Comparison of ENCODE assay signal across 8 mouse cellular contexts in the genomic region with DNA sequence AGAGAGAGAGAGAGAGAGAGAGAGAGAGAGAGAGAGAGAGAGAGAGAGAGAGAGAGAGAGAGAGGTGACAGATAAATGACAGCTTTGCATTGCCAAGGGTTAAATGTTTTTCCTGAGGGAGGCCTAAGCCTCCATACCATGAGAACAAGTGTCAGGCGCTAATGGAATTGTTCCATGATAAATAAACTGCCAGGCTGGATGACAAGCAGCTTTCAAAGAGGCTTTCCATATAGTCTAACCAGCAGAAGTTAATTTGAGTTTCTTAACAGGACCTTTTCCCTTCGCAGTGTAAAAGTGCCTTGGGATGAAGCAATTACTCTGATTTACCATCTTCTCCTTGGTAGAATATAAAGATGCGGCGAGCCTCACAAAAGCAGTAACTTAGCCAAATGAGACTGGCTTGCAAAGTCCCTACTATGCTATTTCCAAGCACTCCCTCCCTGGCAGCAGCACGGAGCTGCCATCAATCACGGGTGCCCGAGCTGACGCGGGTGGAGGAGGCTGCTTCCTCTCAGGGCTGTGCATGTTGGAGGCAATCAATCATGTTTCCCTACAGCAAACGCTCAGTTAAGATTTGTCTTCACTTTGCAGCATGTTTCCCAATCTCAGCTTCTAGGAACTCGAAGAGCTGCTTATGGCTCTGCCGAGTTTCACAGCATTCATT.
DNase-seq lines count a peak whose midpoint lies in the region; ATAC-seq and TF ChIP-seq lines count a peak whose summit lies in the region.

No protein-coding gene starts in this region.

- peak; percentile 21 to 28 for DNase-seq in frontal cortex, postnatal 36 days (ENCODE audit: low spot score in 2 of 2)
- no peak for DNase-seq in frontal cortex, postnatal 25 days (ENCODE audit: low spot score in 2 of 2)
- DNase-seq in 3T3-L1 (ENCODE audit: low read depth, low spot score) (peak; percentile 84), liver (no peak)
- peak; percentile 80 for DNase-seq in lung, postnatal 0 days (ENCODE audit: low spot score)
- DNase-seq in gastrocnemius, adult 8-10 months (ENCODE audit: low spot score in 2 of 2), result no peak
- DNase-seq in spleen, postnatal 14 days (ENCODE audit: low spot score in 2 of 2), result no peak

- no peak overlapping the region for H3K4me3 ChIP-seq in forebrain, embryonic 15.5 days
- H3K4me3 ChIP-seq in lung, postnatal 0 days (ENCODE audit: low read depth, low read length), result no peak overlapping the region

- peak overlapping the region; percentile 28 for H3K27ac ChIP-seq in forebrain, embryonic 15.5 days (replicated peaks)
- no peak overlapping the region for H3K27ac ChIP-seq in lung, postnatal 0 days (ENCODE audit: low read length)

- no peak overlapping the region for H3K4me2 ChIP-seq in forebrain, embryonic 15.5 days (replicated peaks)
- H3K4me2 ChIP-seq in lung, postnatal 0 days (replicated peaks; ENCODE audit: low read depth, low read length), result no peak overlapping the region

- WGBS in forebrain, embryonic 15.5 days, result 41% methylated on average over 12 of the region's 12 CpGs
- 11% methylated on average over 12 of the region's 12 CpGs for WGBS in lung, postnatal 0 days

- peaks cover 38% of the 10 kb centered on the region for H3K4me1 ChIP-seq in forebrain, embryonic 15.5 days
- no peaks in the 10 kb centered on the region for H3K4me1 ChIP-seq in lung, postnatal 0 days (ENCODE audit: insufficient read depth, low read depth, low read length)

- no peak for TF ChIP-seq EP300 in lung, postnatal 0 days (IDR thresholded peaks at IDR 0.05)

- ATAC-seq in forebrain, embryonic 15.5 days (replicated peaks), result peak; percentile 53
- ATAC-seq in lung, postnatal 0 days, result peak; percentile 80

- no peak overlapping the region for H3K9ac ChIP-seq in forebrain, embryonic 15.5 days (replicated peaks)
- H3K9ac ChIP-seq in lung, postnatal 0 days (replicated peaks; ENCODE audit: low read depth), result no peak overlapping the region

- no peaks in the 10 kb centered on the region for H3K27me3 ChIP-seq in forebrain, embryonic 15.5 days
- H3K27me3 ChIP-seq in lung, postnatal 0 days (replicated peaks; ENCODE audit: insufficient read depth, low read length), result no peaks in the 10 kb centered on the region

- H3K9me3 ChIP-seq in forebrain, embryonic 15.5 days, result no peaks in the 10 kb centered on the region
- no peaks in the 10 kb centered on the region for H3K9me3 ChIP-seq in lung, postnatal 0 days (ENCODE audit: low read length)

- TF ChIP-seq CTCF in lung, postnatal 0 days (IDR thresholded peaks at IDR 0.05), result no peak

- no peaks in the 10 kb centered on the region for H3K36me3 ChIP-seq in forebrain, embryonic 15.5 days
- H3K36me3 ChIP-seq in lung, postnatal 0 days (ENCODE audit: insufficient read depth, low read length), result no peaks in the 10 kb centered on the region

Comparison
In these comparisons a context has a peak if more than half of its experiments do, and no peak if none do; other contexts are left out.
1. DNase-seq: peak in frontal cortex, postnatal 36 days (2 of 2), 3T3-L1 (single experiment) and lung, postnatal 0 days (single experiment); none in frontal cortex, postnatal 25 days (0 of 2), gastrocnemius, adult 8-10 months (0 of 2), liver (single experiment) and spleen, postnatal 14 days (0 of 2).